Mouse (Mus musculus): ENCODE results near the gene Cadps. TPM values are rescaled to one million over a fixed set of nuclear protein-coding genes. Genes with fewer than 3 reads are reported as not detected.

The Cadps gene
- polyA plus RNA-seq, 1 experiment from 2014 or later = not detected

DNA sequence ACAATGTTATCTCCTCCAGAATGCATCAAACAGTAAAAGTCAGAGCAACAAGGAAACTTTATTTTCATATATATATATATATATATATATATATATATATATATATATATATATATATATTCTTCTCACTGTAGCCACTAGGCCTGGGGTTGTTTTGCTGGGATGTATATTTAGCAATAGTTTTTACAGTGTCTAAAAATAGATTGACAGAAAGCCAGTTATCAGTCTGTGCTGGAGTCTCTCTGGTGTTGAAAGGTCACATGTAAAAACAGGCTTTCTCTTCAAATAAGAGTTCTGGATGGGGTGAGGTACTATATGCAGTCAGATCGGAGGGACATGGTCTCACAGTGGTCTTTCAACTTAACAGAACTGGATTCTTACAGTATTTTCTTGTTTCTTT lies 2.7 kb downstream of the Cadps start:
- POLR2A ChIA-PET = no interaction called here
- DNase-seq (ENCODE audit: low read depth, low spot score) (no peak), ATAC-seq (no peak)
- in situ Hi-C loops (cut with MboI; ENCODE audit: low pct_unique_long_range_greater_than_20kb) = no loop called here
- TF ChIP-seq CTCF (IDR thresholded peaks at IDR 0.05) = no peak
- H3K27me3 ChIP-seq = peaks cover 22% of the 10 kb centered on the region
- CTCF ChIA-PET = no interaction called here

DNA sequence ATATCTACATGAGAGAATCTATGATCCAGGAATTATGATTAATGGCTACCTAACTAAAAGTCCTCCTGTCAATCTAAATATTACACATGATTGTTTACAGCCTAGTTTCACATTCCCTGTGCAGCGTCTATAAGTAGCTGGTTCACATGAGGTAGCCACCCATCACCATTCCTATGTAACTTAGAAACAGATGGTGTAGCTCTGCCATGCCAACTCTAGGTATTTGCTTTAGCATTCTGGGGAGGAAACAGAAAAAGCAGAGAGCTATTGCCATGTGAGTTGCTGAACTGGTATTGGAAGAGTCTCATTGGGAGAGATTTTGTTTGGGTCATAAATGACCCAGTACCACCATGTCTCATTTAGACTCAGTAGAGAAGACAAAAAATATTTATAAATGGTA lies 4.4 kb downstream of the Cadps start:
- ATAC-seq (no peak), DNase-seq (ENCODE audit: low read depth, low spot score) (no peak)
- CTCF ChIA-PET = no interaction called here
- no peak for TF ChIP-seq CTCF (IDR thresholded peaks at IDR 0.05)
- POLR2A ChIA-PET = no interaction called here
- in situ Hi-C loops (cut with MboI; ENCODE audit: low pct_unique_long_range_greater_than_20kb) = no loop called here
- peaks cover 14% of the 10 kb centered on the region for H3K27me3 ChIP-seq

DNA sequence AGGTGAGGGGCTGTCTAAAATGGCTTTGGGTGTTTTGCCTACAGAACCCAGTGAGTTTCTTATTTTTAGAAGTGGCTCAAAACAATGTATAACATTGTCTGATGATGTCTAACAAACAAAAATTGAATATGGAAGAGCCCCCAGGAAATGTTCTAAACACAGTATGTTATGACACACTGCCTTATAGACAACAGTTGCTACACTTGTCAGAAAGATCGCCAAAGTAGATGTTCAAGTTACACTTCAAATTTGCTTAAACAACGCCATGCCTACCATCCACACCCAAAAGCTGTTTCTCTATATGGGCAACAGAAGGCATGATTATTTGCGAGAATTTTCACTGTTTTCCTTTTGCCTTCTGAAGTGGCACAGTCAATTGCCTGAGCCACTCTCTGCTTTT lies 10.8 kb downstream of the Cadps start:
- DNase-seq (ENCODE audit: low read depth, low spot score) = no peak
- CTCF ChIA-PET = no interaction called here
- in situ Hi-C loops (cut with MboI; ENCODE audit: low pct_unique_long_range_greater_than_20kb) = no loop called here
- TF ChIP-seq CTCF (IDR thresholded peaks at IDR 0.05) = no peak
- H3K27me3 ChIP-seq = no peaks in the 10 kb centered on the region
- no peak for ATAC-seq
- POLR2A ChIA-PET = no interaction called here

DNA sequence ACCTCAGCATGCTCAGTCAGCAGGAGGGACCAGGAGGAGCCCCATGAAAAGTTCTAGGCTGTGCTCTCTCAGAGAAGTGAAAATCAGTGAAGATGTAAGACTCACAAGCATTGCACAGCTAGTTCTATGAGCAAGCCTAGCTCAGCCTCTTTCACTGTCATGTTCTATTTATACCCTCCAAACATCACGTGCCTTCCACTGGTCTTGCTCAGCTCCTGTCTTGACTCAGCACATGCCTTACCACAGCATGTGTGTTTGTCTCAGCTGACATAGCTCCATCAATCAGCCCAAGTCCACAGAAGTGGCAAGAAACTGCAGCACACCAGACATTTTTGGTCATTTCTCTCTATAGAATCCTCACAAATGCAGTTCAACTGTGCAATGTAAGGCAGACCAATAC lies 19.9 kb downstream of the Cadps start:
- DNase-seq (ENCODE audit: low read depth, low spot score) (no peak), ATAC-seq (no peak)
- in situ Hi-C loops (cut with MboI; ENCODE audit: low pct_unique_long_range_greater_than_20kb) = no loop called here
- ChIA-PET CTCF (no interaction called here), POLR2A (no interaction called here)
- no peak for TF ChIP-seq CTCF (IDR thresholded peaks at IDR 0.05)
- no peaks in the 10 kb centered on the region for H3K27me3 ChIP-seq

DNA sequence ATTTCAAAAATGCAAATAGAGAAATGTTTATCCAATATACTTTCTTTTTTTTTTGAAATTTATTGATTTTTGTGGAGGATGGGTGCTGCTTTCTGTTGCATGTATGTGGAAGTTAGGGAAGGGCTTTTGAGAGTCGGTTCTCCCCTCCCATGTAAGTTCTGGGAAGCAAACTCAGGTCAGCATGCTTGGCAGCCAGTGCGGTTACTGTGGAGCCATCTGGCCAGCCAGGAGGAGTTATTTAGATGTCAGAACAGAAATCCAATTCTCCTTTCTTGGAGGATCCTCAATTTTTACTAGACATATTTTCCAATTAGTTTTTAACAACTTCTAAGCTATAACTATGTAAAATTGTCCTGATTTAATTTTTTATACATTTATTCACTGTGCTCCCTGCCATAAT lies 21.8 kb downstream of the Cadps start:
- POLR2A ChIA-PET = no interaction called here
- DNase-seq (ENCODE audit: low read depth, low spot score) (no peak), ATAC-seq (no peak)
- TF ChIP-seq CTCF (IDR thresholded peaks at IDR 0.05) = no peak
- H3K27me3 ChIP-seq = no peaks in the 10 kb centered on the region
- CTCF ChIA-PET = interaction anchor here (0.9 kb wide), 1 partner anchor 10 kb away, joined by 5 read pairs; no protein-coding TSS in a partner anchor
- in situ Hi-C loops (cut with MboI; ENCODE audit: low pct_unique_long_range_greater_than_20kb) = no loop called here

DNA sequence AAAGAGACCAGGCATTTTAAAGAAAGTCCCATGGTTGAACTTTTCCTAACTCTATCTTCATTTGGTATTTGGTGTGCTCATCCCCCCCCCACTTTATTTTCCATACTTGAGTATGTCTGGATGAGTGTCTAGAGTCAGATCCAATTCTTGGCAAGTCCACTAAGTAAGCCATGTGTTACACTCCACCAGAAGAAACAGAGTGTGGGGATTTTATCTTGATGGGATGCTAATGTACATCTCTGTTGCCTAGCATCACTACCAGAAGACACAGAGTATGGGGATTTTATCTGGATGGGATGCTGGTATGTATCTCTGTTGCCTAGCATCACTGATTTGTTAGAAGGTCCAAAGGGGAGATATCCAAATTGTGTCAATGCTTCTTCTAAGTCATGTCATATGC lies 24.0 kb downstream of the Cadps start:
- TF ChIP-seq CTCF (IDR thresholded peaks at IDR 0.05) = no peak
- no peak for ATAC-seq

DNA sequence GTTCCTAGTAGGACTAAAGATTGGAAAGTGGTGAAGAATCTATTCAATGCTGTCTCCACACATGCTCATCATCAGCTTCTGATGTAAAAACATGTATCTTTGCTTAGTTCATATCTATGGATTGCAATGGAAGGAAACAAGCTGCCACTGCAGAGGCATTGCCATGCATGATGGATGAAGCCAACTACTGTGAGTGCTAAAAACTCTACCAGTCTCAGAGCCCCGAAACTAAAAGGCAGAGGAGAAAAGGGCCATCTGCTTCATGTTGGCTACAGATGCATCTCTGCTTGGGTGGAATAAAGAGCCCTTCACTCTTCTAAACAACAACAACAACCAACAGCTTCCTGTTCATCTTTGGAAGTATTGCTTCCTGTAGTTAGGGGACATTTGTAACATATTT lies 38.6 kb downstream of the Cadps start:
- no peaks in the 10 kb centered on the region for H3K27me3 ChIP-seq
- POLR2A ChIA-PET = no interaction called here
- in situ Hi-C loops (cut with MboI; ENCODE audit: low pct_unique_long_range_greater_than_20kb) = no loop called here
- TF ChIP-seq CTCF (IDR thresholded peaks at IDR 0.05) = no peak
- ATAC-seq (no peak), DNase-seq (ENCODE audit: low read depth, low spot score) (no peak)
- CTCF ChIA-PET = no interaction called here

More for the DNA sequence above, 24.0 kb downstream of the Cadps start:
- in situ Hi-C loops (cut with MboI; ENCODE audit: low pct_unique_long_range_greater_than_20kb) = no loop called here
- no peaks in the 10 kb centered on the region for H3K27me3 ChIP-seq
- no peak for DNase-seq (ENCODE audit: low read depth, low spot score)
- CTCF ChIA-PET = no interaction called here
- POLR2A ChIA-PET = no interaction called here

DNA sequence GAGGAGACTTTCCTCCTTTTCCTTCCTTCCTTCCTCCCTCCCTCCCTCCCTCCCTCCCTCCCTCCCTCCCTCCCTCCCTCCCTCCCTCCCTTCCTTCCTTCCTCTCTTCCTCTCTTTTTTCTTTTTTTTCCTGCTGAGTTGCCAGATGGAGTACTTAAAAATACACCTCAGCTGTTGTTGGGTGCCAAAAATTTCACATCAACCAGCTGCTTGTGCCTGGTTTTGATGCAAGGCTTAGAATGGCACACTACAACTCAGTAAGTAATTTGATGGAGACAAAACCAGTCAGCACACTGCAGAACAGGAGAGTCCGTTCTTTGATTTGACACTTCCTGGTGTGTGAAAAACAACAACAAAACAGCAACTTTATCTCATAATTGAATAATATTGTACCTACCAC lies 42.9 kb downstream of the Cadps start:
- in situ Hi-C loops (cut with MboI; ENCODE audit: low pct_unique_long_range_greater_than_20kb) = no loop called here
- H3K27me3 ChIP-seq = no peaks in the 10 kb centered on the region
- TF ChIP-seq CTCF (IDR thresholded peaks at IDR 0.05) = no peak
- ChIA-PET CTCF (no interaction called here), POLR2A (no interaction called here)
- no peak for ATAC-seq
- no peak for DNase-seq (ENCODE audit: low read depth, low spot score)

DNA sequence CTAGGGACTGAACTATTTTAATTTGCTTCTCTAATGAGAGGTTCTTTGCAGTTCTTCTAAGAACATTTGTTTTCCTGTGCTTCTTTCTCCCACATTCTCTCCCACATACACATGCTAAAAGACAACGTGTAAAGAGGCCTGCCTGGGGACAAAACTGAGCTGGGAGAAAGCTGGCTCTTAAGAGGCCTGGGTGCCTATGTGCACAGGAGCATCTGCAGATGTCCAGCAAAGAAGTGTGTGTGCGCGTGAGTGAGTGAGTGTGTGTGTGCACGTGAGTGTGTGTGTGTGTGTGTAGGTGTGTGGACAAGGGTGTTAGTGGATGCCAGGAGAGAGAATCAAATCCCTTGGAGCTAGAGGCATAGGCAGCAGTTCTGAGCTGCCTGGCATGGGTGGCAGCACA lies 44.9 kb downstream of the Cadps start:
- no peak for TF ChIP-seq CTCF (IDR thresholded peaks at IDR 0.05)
- DNase-seq (ENCODE audit: low read depth, low spot score) (no peak), ATAC-seq (no peak)
- CTCF ChIA-PET = interaction anchor here (1.7 kb wide), 1 partner anchor 13 kb away, joined by 3 read pairs; no protein-coding TSS in a partner anchor
- POLR2A ChIA-PET = no interaction called here
- H3K27me3 ChIP-seq = no peaks in the 10 kb centered on the region
- in situ Hi-C loops (cut with MboI; ENCODE audit: low pct_unique_long_range_greater_than_20kb) = no loop called here

DNA sequence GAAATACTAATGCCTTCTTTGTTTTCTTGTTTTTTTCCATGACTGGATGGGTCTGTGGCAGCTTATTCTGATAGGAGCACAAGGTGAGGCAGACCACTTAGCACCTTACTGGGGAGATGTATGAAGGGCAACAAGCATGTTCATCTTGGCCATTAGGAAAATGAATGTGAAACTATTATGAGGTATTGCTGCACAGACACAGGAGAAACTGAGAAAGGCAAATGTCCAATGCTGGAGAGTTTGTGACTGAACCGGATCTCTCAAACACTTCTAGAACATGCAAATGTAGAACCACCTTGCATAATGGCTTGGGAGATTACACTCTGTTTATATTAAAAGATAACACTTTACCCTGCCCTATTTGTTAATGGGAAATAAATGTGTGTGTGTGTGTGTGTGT lies 54.0 kb downstream of the Cadps start:
- DNase-seq (ENCODE audit: low read depth, low spot score) (no peak), ATAC-seq (no peak)
- H3K27me3 ChIP-seq = no peaks in the 10 kb centered on the region
- in situ Hi-C loops (cut with MboI; ENCODE audit: low pct_unique_long_range_greater_than_20kb) = no loop called here
- CTCF ChIA-PET = no interaction called here
- no peak for TF ChIP-seq CTCF (IDR thresholded peaks at IDR 0.05)
- POLR2A ChIA-PET = interaction anchor here (0.6 kb wide), 1 partner anchor 1348 kb away, joined by 3 read pairs; no protein-coding TSS in a partner anchor

DNA sequence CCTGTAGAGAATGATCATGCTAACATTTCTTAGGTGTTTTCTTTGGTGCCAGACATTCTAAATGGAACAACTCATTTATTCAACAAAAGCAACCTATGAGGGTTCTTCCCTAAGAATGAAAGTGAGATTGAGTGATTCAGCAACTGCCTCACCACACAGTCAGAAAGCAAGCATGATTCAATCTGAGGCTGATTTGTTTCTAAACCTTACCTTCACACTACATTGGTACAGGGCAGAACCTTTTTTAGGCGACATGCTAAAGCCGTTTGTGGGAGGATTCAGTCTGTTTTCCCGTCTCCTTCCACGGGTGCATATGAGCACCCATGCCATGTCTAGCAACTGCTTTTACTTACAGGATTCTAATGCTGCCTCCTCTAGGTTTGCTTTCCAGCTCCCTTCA lies 69.6 kb downstream of the Cadps start:
- H3K27me3 ChIP-seq = no peaks in the 10 kb centered on the region
- POLR2A ChIA-PET = no interaction called here
- ATAC-seq = no peak
- CTCF ChIA-PET = no interaction called here
- DNase-seq (ENCODE audit: low read depth, low spot score) = no peak
- in situ Hi-C loops (cut with MboI; ENCODE audit: low pct_unique_long_range_greater_than_20kb) = no loop called here
- TF ChIP-seq CTCF (IDR thresholded peaks at IDR 0.05) = no peak

DNA sequence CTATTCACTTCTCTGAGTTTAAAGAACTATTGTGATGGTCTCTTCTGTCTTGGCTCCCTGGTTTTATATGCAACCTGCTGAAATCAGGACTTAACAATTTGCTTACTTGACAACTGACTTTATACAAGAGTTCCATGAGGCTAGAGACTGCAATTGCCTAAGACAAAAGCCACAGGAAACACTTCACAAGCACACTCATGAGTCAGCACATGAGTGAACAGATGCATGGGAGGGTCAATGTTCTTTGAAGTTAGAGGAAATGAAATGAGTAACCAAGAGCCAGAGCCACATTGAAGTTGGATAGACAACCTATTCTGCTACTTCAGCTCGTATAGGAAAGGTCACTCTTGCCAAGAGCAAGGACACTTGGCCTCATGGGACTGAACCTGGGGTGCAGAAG lies 71.1 kb downstream of the Cadps start:
- ChIA-PET POLR2A (no interaction called here), CTCF (no interaction called here)
- no peak for ATAC-seq
- no peak for DNase-seq (ENCODE audit: low read depth, low spot score)
- in situ Hi-C loops (cut with MboI; ENCODE audit: low pct_unique_long_range_greater_than_20kb) = no loop called here
- TF ChIP-seq CTCF (IDR thresholded peaks at IDR 0.05) = no peak
- H3K27me3 ChIP-seq = no peaks in the 10 kb centered on the region

All from Patski (cell line).